Mouse (Mus musculus) embryonic fibroblast, embryonic 13.5 days (primary cell): Measurements from ENCODE around the gene Plekha7.

Source experiments
- CTCF ChIP-seq: IDR thresholded peaks from 2 replicates; pipeline ENCODE4 v1.5.1; 2011; ENCODE audit warnings: mild to moderate bottlenecking, control low read depth, low read length, moderate library complexity, borderline replicate concordance; ENCODE audit not compliant: insufficient read depth
- POLR2A ChIP-seq: IDR thresholded peaks from 2 replicates; pipeline ENCODE4 v1.6.1; 2011; ENCODE audit warnings: low read depth, mild to moderate bottlenecking, control low read depth, low read length, moderate library complexity

GRCm38 (mm10) chr7:116208880-116209279 is 99.3 kb downstream of the Plekha7 start:
- no peak for TF ChIP-seq POLR2A
- no peak for TF ChIP-seq CTCF
